Mouse (Mus musculus): ENCODE results near the gene Far1. TPM values are rescaled to one million over a fixed set of nuclear protein-coding genes. Genes with fewer than 3 reads are reported as not detected.

Far1 gene
- total and polyA plus RNA-seq, 3 experiments: 26.4 to 34.2 TPM; not detected in 1

DNA sequence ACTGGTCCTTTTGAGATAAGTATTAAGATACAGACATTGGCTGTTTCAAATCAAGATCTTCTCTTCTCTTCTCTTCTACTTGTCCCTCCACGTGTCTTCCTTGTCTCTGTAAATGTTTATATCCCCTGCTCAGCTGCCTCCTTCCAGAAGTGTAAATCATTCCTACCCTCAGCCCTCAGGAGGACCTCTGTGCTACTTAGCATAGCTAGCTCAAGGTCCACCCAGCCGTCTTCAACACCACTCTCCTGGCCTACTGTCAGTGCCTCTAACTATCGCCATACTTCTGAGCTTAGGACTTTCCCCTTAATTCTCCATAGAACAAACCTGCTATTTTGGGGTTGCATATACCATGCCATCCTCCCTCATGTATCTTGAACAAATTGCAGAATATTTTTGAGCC lies 88.2 kb downstream of the Far1 start:
- no peak for DNase-seq (ENCODE audit: low read depth, low spot score)
- no peaks in the 10 kb centered on the region for H3K4me1 ChIP-seq (ENCODE audit: control insufficient read depth in 1 of 2, insufficient read depth in 2 of 2, low read length in 2 of 2)
- no peak overlapping the region for H3K9ac ChIP-seq (ENCODE audit: control insufficient read depth, low read depth, low read length, poor library complexity, severe bottlenecking)
- peaks cover 2% of the 10 kb centered on the region in 2 experiments; a peak in 3 of 4 replicates for H3K27me3 ChIP-seq (ENCODE audit: control insufficient read depth in 1 of 2, insufficient read depth in 2 of 2, low read length in 2 of 2)
- H3K36me3 ChIP-seq (ENCODE audit: control insufficient read depth in 1 of 2, insufficient read depth in 2 of 2, low read length in 2 of 2): no peaks in the 10 kb centered on the region
- no peak overlapping the region for H3K4me3 ChIP-seq (ENCODE audit: control insufficient read depth in 1 of 2, insufficient read depth in 1 of 2, low read depth in 2 of 2, low read length in 2 of 2)
- H3K27ac ChIP-seq (ENCODE audit: control insufficient read depth, low read depth, low read length): no peak overlapping the region
- H3K9me3 ChIP-seq (replicated peaks; ENCODE audit: insufficient read depth, low read length): no peaks in the 10 kb centered on the region
- no peaks in the 10 kb centered on the region for H3K79me2 ChIP-seq (ENCODE audit: control insufficient read depth, insufficient read depth, low read length, poor library complexity)
- TF ChIP-seq ZC3H11A (IDR thresholded peaks at IDR 0.05; ENCODE audit: low read depth, low read length): no peak
- TF ChIP-seq USF1 (IDR thresholded peaks at IDR 0.05; ENCODE audit: low read depth, low read length): no peak
- no peak for TF ChIP-seq ELF1 (IDR thresholded peaks at IDR 0.05; ENCODE audit: low read depth, low read length)
- no peak for TF ChIP-seq KAT2A (conservative IDR thresholded peaks at IDR 0.05; ENCODE audit: low read depth, low read length)
- TF ChIP-seq NELFE (IDR thresholded peaks at IDR 0.05; ENCODE audit: low read depth, low read length): no peak
- TF ChIP-seq MEF2A (IDR thresholded peaks at IDR 0.05; ENCODE audit: extremely low read depth, insufficient replicate concordance, low read depth, low read length, poor library complexity, severe bottlenecking): no peak
- no peak for TF ChIP-seq GATA1 (IDR thresholded peaks at IDR 0.05; ENCODE audit: low read depth, low read length)
- no peak for TF ChIP-seq MYC (IDR thresholded peaks at IDR 0.05; ENCODE audit: low read depth, low read length)
- no peak for TF ChIP-seq MAFK (IDR thresholded peaks at IDR 0.05; ENCODE audit: borderline replicate concordance, low read depth, low read length)

- Histone ChIP-seq H3K27me3 (ENCODE audit: control insufficient read depth in 1 of 2, insufficient read depth in 2 of 2, low read length in 2 of 2) (no peaks in the 10 kb centered on the region; a peak in 1 of 4 replicates), H3K9ac (ENCODE audit: control insufficient read depth, low read depth, low read length, poor library complexity, severe bottlenecking) (no peak overlapping the region), H3K9me3 (replicated peaks; ENCODE audit: insufficient read depth, low read length) (no peaks in the 10 kb centered on the region), H3K27ac (ENCODE audit: control insufficient read depth, low read depth, low read length) (no peak overlapping the region), H3K79me2 (ENCODE audit: control insufficient read depth, insufficient read depth, low read length, poor library complexity) (no peaks in the 10 kb centered on the region), H3K4me1 (ENCODE audit: control insufficient read depth in 1 of 2, insufficient read depth in 2 of 2, low read length in 2 of 2) (no peaks in the 10 kb centered on the region), H3K36me3 (ENCODE audit: control insufficient read depth in 1 of 2, insufficient read depth in 2 of 2, low read length in 2 of 2) (no peaks in the 10 kb centered on the region), H3K4me3 (ENCODE audit: control insufficient read depth in 1 of 2, insufficient read depth in 1 of 2, low read depth in 2 of 2, low read length in 2 of 2) (no peak overlapping the region)
- TF ChIP-seq USF2 (IDR thresholded peaks at IDR 0.05; ENCODE audit: borderline replicate concordance in 1 of 2, insufficient read depth in 1 of 2, low read depth in 1 of 2, low read length in 2 of 2) (no peak), KAT2A (conservative IDR thresholded peaks at IDR 0.05; ENCODE audit: low read depth, low read length) (no peak), ZKSCAN1 (IDR thresholded peaks at IDR 0.05; ENCODE audit: low read depth, low read length) (no peak), TBP (IDR thresholded peaks at IDR 0.05; ENCODE audit: low read depth, low read length) (no peak), POLR2AphosphoS5 (IDR thresholded peaks at IDR 0.05; ENCODE audit: borderline replicate concordance, low read depth, low read length) (no peak), MAX (IDR thresholded peaks at IDR 0.05; ENCODE audit: low read length) (no peak)
- DNase-seq (ENCODE audit: low read depth, low spot score): no peak
These were observed 94.3 kb downstream of the Far1 start for GRCm38 (mm10) chr7:113607928-113608327.
